Mouse (Mus musculus) hindbrain, postnatal 0 days (tissue): ENCODE data around the gene Cbx1. TPM values are rescaled to one million over a fixed set of nuclear protein-coding genes. Genes with fewer than 3 reads are reported as not detected.

ENCODE experiments used
- ATAC-seq: fragments of 200-750 bp; cut with Nextera tagmentation; 2 replicates; pipeline ENCODE4 v1.8.0; 2017; ENCODE audit warnings: mild to moderate bottlenecking, moderate TSS enrichment, moderate library complexity
- DNase-seq: peaks from one replicate; pipeline ENCODE4 v3.0.0-alpha.2; 2015; ENCODE audit warnings: low spot score
- H3K27ac ChIP-seq: fragments of 300-500 bp; sonication (generic); 2 replicates; pipeline ENCODE4 v1.5.1; 2014; ENCODE audit warnings: mild to moderate bottlenecking
- H3K27me3 ChIP-seq: fragments of 300-500 bp; sonication (generic); 2 replicates; pipeline ENCODE4 v1.6.1; 2014; ENCODE audit warnings: low read length, mixed read lengths; ENCODE audit not compliant: insufficient read depth
- H3K36me3 ChIP-seq: fragments of 300-500 bp; sonication (generic); 2 replicates; pipeline ENCODE4 v1.6.1; 2014; ENCODE audit warnings: low read length, mixed read lengths; ENCODE audit not compliant: insufficient read depth
- H3K4me1 ChIP-seq: fragments of 300-500 bp; sonication (generic); 2 replicates; pipeline ENCODE4 v1.6.1; 2014; ENCODE audit warnings: antibody characterized with exemption, low read length, mixed read lengths; ENCODE audit not compliant: insufficient read depth
- H3K4me2 ChIP-seq: fragments of 300-500 bp; sonication (generic); 2 replicates; pipeline ENCODE4 v1.6.1; 2014; ENCODE audit warnings: low read depth, mild to moderate bottlenecking, low read length, moderate library complexity, mixed read lengths
- H3K4me3 ChIP-seq: fragments of 300-500 bp; sonication (generic); 2 replicates; pipeline ENCODE4 v1.5.1; 2014; ENCODE audit warnings: low read length
- H3K9ac ChIP-seq: fragments of 300-500 bp; sonication (generic); replicated peaks from 2 replicates; pipeline ENCODE4 v1.6.1; 2014; ENCODE audit warnings: mild to moderate bottlenecking, low read length, moderate library complexity, mixed read lengths
- H3K9me3 ChIP-seq: fragments of 300-500 bp; sonication (generic); 2 replicates; pipeline ENCODE4 v1.6.1; 2016; ENCODE audit warnings: low read length, mixed read lengths
- CTCF ChIP-seq: IDR thresholded peaks from 2 replicates; pipeline ENCODE4 v1.5.1; 2016; ENCODE audit warnings: antibody characterized with exemption, control low read depth, low read depth
- WGBS: fragments of 180-500 bp; shearing (Covaris S2); extraction: QIAGEN DNeasy Blood & Tissue Kit; methylation state at CpG from one replicate; pipeline ENCODE4 v1.1.7; 2014; 5-methylcytosine and 5-hydroxymethylcytosine counted together
- polyA plus RNA-seq: library from polyadenylated mRNA; unstranded; fragments of >200 nt; fragmentation: Nextera tagmentation; extraction: Ambion mirVana; gene quantifications from 2 replicates; pipeline ENCODE4 v1.2.1, GENCODE M21; 2015
- total RNA-seq: library from RNA; depleted of rRNA; stranded (reverse); fragments of >200 nt; gene quantifications from 2 replicates; pipeline ENCODE4 v1.2.3, GENCODE M21; 2014

The Cbx1 gene
- total and polyA plus RNA-seq, 2 experiments from 2014 or later, result 23.1 to 57.2 TPM

- H3K9ac ChIP-seq, result 0 out of 2 replicates have a peak overlapping the region, but pooled peaks have one; percentile 24
- no peaks in the 10 kb centered on the region for H3K9me3 ChIP-seq
- no peak for TF ChIP-seq CTCF
- peaks cover 46% of the 10 kb centered on the region for H3K4me1 ChIP-seq
- no peaks in the 10 kb centered on the region for H3K36me3 ChIP-seq
- 0 out of 2 replicates have a peak overlapping the region, but pooled peaks have one; percentile 6 for H3K4me3 ChIP-seq
- H3K27ac ChIP-seq, result peak overlapping the region; percentile 41; the same call in 1 of the 2 replicates
- H3K4me2 ChIP-seq, result peak overlapping the region; percentile 82
- DNase-seq (no peak), ATAC-seq (no peak)
- 52% methylated on average over 12 of the region's 12 CpGs for WGBS
- no peaks in the 10 kb centered on the region for H3K27me3 ChIP-seq
These were observed 38.2 kb downstream of the Cbx1 start for GRCm38 (mm10) chr11:96827062-96827581.

- Histone ChIP-seq H3K4me3 (no peak overlapping the region), H3K27ac (no peak overlapping the region), H3K9me3 (no peaks in the 10 kb centered on the region), H3K27me3 (no peaks in the 10 kb centered on the region), H3K9ac (no peak overlapping the region), H3K4me2 (peak overlapping the region; percentile 82), H3K36me3 (no peaks in the 10 kb centered on the region), H3K4me1 (peaks cover 46% of the 10 kb centered on the region)
- DNase-seq (no peak), ATAC-seq (no peak)
- WGBS, result 64% methylated on average over 9 of the region's 9 CpGs
- no peak for TF ChIP-seq CTCF
These were observed 39.0 kb downstream of the Cbx1 start for GRCm38 (mm10) chr11:96827917-96828316.

- DNase-seq (no peak), ATAC-seq (no peak)
- no peaks in the 10 kb centered on the region for H3K36me3 ChIP-seq
- H3K9ac ChIP-seq, result peak overlapping the region; percentile 80
- H3K9me3 ChIP-seq, result no peaks in the 10 kb centered on the region
- no peaks in the 10 kb centered on the region for H3K27me3 ChIP-seq
- peak overlapping the region; percentile 82 for H3K4me2 ChIP-seq
- no peak for TF ChIP-seq CTCF
- peak overlapping the region; percentile 90 for H3K4me3 ChIP-seq
- 13% methylated on average over 10 of the region's 10 CpGs for WGBS
- peaks cover 38% of the 10 kb centered on the region for H3K4me1 ChIP-seq
- peak overlapping the region; percentile 94; the same call in 1 of the 2 replicates for H3K27ac ChIP-seq
These were observed 40.0 kb downstream of the Cbx1 start for GRCm38 (mm10) chr11:96828881-96829280.

- ATAC-seq (peak; percentile 49), DNase-seq (peak; percentile 75)
- Histone ChIP-seq H3K4me1 (peaks cover 35% of the 10 kb centered on the region), H3K4me3 (peak overlapping the region; percentile 90), H3K4me2 (peak overlapping the region; percentile 82), H3K9ac (peak overlapping the region; percentile 80), H3K27me3 (no peaks in the 10 kb centered on the region), H3K9me3 (no peaks in the 10 kb centered on the region), H3K27ac (peak overlapping the region; percentile 94), H3K36me3 (no peaks in the 10 kb centered on the region)
- peak; percentile 34 for TF ChIP-seq CTCF
- WGBS, result 0% methylated on average over 33 of the region's 33 CpGs
These were observed 40.5 kb downstream of the Cbx1 start for GRCm38 (mm10) chr11:96829403-96829812.

- no peaks in the 10 kb centered on the region for H3K36me3 ChIP-seq
- WGBS, result under 1% methylated on average over 51 of the region's 51 CpGs
- peak within 1 kb of the TSS; percentile 82 for H3K4me2 ChIP-seq
These were observed 41.0 kb downstream of the Cbx1 start, which contains the start of gene Nfe2l1 for GRCm38 (mm10) chr11:96829813-96830538. Gene Nfe2l1 (minus strand): TSS chr11:96829968.

GRCm38 (mm10) chr11:96830539-96831216 lies 41.8 kb downstream of the Cbx1 start:
- WGBS, result 20% methylated on average over 13 of the region's 13 CpGs
- TF ChIP-seq CTCF, result no peak

More at GRCm38 (mm10) chr11:96829813-96830538, 41.0 kb downstream of the Cbx1 start, which contains the start of gene Nfe2l1:
- H3K27me3 ChIP-seq, result no peaks in the 10 kb centered on the region
- peak within 1 kb of the TSS; percentile 90 for H3K4me3 ChIP-seq
- TF ChIP-seq CTCF, result 0 out of 2 replicates have a peak, but pooled peaks have one; percentile 20
- peak; percentile 99 for DNase-seq
- peak within 1 kb of the TSS; percentile 80 for H3K9ac ChIP-seq
- no peaks in the 10 kb centered on the region for H3K9me3 ChIP-seq
- H3K27ac ChIP-seq, result peak within 1 kb of the TSS; percentile 96
- H3K4me1 ChIP-seq, result peaks cover 30% of the 10 kb centered on the region
- peak; percentile 99 for ATAC-seq

More at GRCm38 (mm10) chr11:96830539-96831216, 41.8 kb downstream of the Cbx1 start:
- Histone ChIP-seq H3K27me3 (no peaks in the 10 kb centered on the region), H3K4me2 (peak overlapping the region; percentile 61), H3K27ac (peak overlapping the region; percentile 96), H3K9me3 (no peaks in the 10 kb centered on the region), H3K36me3 (no peaks in the 10 kb centered on the region), H3K4me1 (peaks cover 24% of the 10 kb centered on the region), H3K9ac (peak overlapping the region; percentile 60), H3K4me3 (peak overlapping the region; percentile 90)
- ATAC-seq (no peak), DNase-seq (no peak)
